Mouse (Mus musculus) liver, embryonic 16.5 days (tissue): ENCODE data around the gene Uts2r. TPM values are rescaled to one million over a fixed set of nuclear protein-coding genes. Genes with fewer than 3 reads are reported as not detected.

Source experiments
- ATAC-seq: fragments of 200-750 bp; cut with Nextera tagmentation; 2 replicates; pipeline ENCODE4 v1.8.0; 2017; ENCODE audit warnings: low read depth, mild to moderate bottlenecking, moderate number of reproducible peaks, moderate library complexity
- H3K27ac ChIP-seq: fragments of 300-500 bp; sonication (generic); 2 replicates; pipeline ENCODE4 v1.5.1; 2014; ENCODE audit warnings: mild to moderate bottlenecking, low read length
- H3K27me3 ChIP-seq: fragments of 300-500 bp; sonication (generic); 2 replicates; pipeline ENCODE4 v1.6.1; 2014; ENCODE audit warnings: low read depth, low read length, mixed read lengths; ENCODE audit not compliant: control insufficient read depth, insufficient read depth
- H3K36me3 ChIP-seq: fragments of 300-500 bp; sonication (generic); 2 replicates; pipeline ENCODE4 v1.6.1; 2014; ENCODE audit warnings: mild to moderate bottlenecking; ENCODE audit not compliant: control insufficient read depth, insufficient read depth
- H3K4me1 ChIP-seq: fragments of 300-500 bp; sonication (generic); 2 replicates; pipeline ENCODE4 v1.6.1; 2014; ENCODE audit warnings: low read depth, low read length, mixed read lengths; ENCODE audit not compliant: control insufficient read depth
- H3K4me2 ChIP-seq: fragments of 300-500 bp; sonication (generic); 2 replicates; pipeline ENCODE4 v1.6.1; 2014; ENCODE audit warnings: low read depth, low read length, mixed read lengths
- H3K4me3 ChIP-seq: fragments of 300-500 bp; sonication (generic); 2 replicates; pipeline ENCODE4 v1.5.1; 2014; ENCODE audit warnings: low read depth, mild to moderate bottlenecking, low read length
- H3K9ac ChIP-seq: fragments of 300-500 bp; sonication (generic); 2 replicates; pipeline ENCODE4 v1.6.1; 2014; ENCODE audit warnings: low read depth, low read length
- H3K9me3 ChIP-seq: fragments of 300-500 bp; sonication (generic); replicated peaks from 2 replicates; pipeline ENCODE4 v1.6.1; 2016; ENCODE audit warnings: low read length; ENCODE audit not compliant: control insufficient read depth
- WGBS: fragments of 180-500 bp; shearing (Covaris S2); extraction: QIAGEN DNeasy Blood & Tissue Kit; methylation state at CpG from one replicate; pipeline ENCODE4 v1.1.7; 2014; ENCODE audit not compliant: insufficient replicate concordance; 5-methylcytosine and 5-hydroxymethylcytosine counted together
- polyA plus RNA-seq: library from polyadenylated mRNA; unstranded; fragments of >200 nt; fragmentation: Nextera tagmentation; extraction: Ambion mirVana; gene quantifications from 2 replicates; pipeline ENCODE4 v1.2.1, GENCODE M21; 2015

The Uts2r gene
- polyA plus RNA-seq, 1 experiment from 2014 or later: not detected

GRCm38 (mm10) chr11:121125522-121126172 lies 34.4 kb upstream of the Uts2r start:
- no peak overlapping the region for H3K27ac ChIP-seq
- H3K9ac ChIP-seq: no peak overlapping the region
- 29% methylated on average over 3 of the region's 3 CpGs for WGBS
- no peaks in the 10 kb centered on the region for H3K36me3 ChIP-seq
- no peak overlapping the region for H3K4me3 ChIP-seq
- no peaks in the 10 kb centered on the region for H3K27me3 ChIP-seq
- no peak for ATAC-seq
- H3K4me2 ChIP-seq: no peak overlapping the region
- no peaks in the 10 kb centered on the region; the same call in 1 of the 2 replicates for H3K4me1 ChIP-seq
- H3K9me3 ChIP-seq: no peaks in the 10 kb centered on the region

- Histone ChIP-seq H3K4me2 (no peak overlapping the region), H3K4me3 (no peak overlapping the region), H3K27ac (no peak overlapping the region), H3K9ac (no peak overlapping the region), H3K27me3 (no peaks in the 10 kb centered on the region), H3K4me1 (no peaks in the 10 kb centered on the region; the same call in 1 of the 2 replicates), H3K9me3 (no peaks in the 10 kb centered on the region), H3K36me3 (no peaks in the 10 kb centered on the region)
- ATAC-seq: no peak
- WGBS: 61% methylated on average over 1 of the region's 1 CpGs
These were observed 33.7 kb upstream of the Uts2r start for GRCm38 (mm10) chr11:121126395-121126794.

DNA sequence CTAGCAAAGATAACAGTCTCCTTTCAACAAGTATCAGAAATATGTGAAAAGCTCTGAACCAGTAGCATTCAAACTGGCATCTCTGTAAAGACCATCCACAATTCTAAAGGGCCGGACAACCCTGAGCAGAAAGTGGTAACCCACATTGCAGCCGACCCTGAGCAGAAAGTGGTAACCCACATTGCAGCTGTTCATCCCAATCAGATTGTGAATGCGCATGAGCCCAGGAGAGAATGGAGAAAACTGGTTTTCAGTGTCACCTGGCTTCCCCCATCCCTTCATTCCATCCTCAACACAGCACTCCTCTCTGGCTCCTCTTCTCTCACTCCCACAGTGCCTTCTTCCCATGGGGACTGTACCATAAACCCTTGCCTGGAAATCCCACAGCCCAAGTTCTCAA lies 32.6 kb upstream of the Uts2r start:
- H3K36me3 ChIP-seq: no peaks in the 10 kb centered on the region

DNA sequence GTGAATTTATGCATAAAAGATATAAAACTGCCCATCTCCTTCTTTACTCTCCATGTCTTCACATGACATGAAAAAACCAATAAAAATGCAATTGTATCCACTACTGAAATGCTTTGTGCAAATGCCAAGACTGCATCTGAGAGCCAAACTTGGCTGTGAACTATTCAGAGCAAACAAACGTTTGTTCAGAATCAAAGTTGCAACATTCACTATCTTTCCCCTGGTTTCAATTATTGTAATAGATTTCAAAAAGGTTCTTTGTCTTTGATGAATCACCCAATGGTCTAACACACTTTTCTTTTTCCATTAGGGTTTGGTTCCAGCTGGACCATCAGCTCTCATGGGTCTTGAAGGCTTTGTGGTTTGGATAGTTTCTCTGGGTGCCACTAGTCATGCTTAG lies 30.5 kb upstream of the Uts2r start:
- Histone ChIP-seq H3K4me2 (no peak overlapping the region), H3K27me3 (no peaks in the 10 kb centered on the region), H3K4me3 (no peak overlapping the region), H3K9me3 (no peaks in the 10 kb centered on the region), H3K27ac (no peak overlapping the region), H3K36me3 (no peaks in the 10 kb centered on the region), H3K9ac (no peak overlapping the region), H3K4me1 (no peaks in the 10 kb centered on the region; the same call in 1 of the 2 replicates)
- ATAC-seq: no peak
- WGBS: 41% methylated on average over 1 of the region's 1 CpGs

More for the DNA sequence above, 32.6 kb upstream of the Uts2r start:
- Histone ChIP-seq H3K27me3 (no peaks in the 10 kb centered on the region), H3K4me1 (no peaks in the 10 kb centered on the region; the same call in 1 of the 2 replicates), H3K27ac (no peak overlapping the region), H3K4me3 (no peak overlapping the region), H3K9me3 (no peaks in the 10 kb centered on the region), H3K9ac (no peak overlapping the region), H3K4me2 (no peak overlapping the region)
- no peak for ATAC-seq
- WGBS: 59% methylated on average over 3 of the region's 3 CpGs

GRCm38 (mm10) chr11:121134600-121134999 lies 25.5 kb upstream of the Uts2r start:
- Histone ChIP-seq H3K27ac (no peak overlapping the region), H3K4me2 (no peak overlapping the region), H3K9me3 (no peaks in the 10 kb centered on the region), H3K9ac (no peak overlapping the region), H3K4me1 (no peaks in the 10 kb centered on the region; the same call in 1 of the 2 replicates), H3K4me3 (no peak overlapping the region), H3K27me3 (no peaks in the 10 kb centered on the region), H3K36me3 (no peaks in the 10 kb centered on the region)
- 53% methylated on average over 1 of the region's 1 CpGs for WGBS
- ATAC-seq: no peak

- no peaks in the 10 kb centered on the region for H3K9me3 ChIP-seq
- no peak overlapping the region for H3K4me3 ChIP-seq
- 67% methylated on average over 5 of the region's 5 CpGs for WGBS
- ATAC-seq: peak; percentile 76
- 0 out of 2 replicates have a peak overlapping the region, but pooled peaks have one; percentile 1 for H3K27ac ChIP-seq
- H3K36me3 ChIP-seq: no peaks in the 10 kb centered on the region
- no peaks in the 10 kb centered on the region; the same call in 1 of the 2 replicates for H3K4me1 ChIP-seq
- no peaks in the 10 kb centered on the region for H3K27me3 ChIP-seq
- H3K4me2 ChIP-seq: no peak overlapping the region
- H3K9ac ChIP-seq: no peak overlapping the region
These were observed 22.4 kb upstream of the Uts2r start for GRCm38 (mm10) chr11:121137682-121138081.

DNA sequence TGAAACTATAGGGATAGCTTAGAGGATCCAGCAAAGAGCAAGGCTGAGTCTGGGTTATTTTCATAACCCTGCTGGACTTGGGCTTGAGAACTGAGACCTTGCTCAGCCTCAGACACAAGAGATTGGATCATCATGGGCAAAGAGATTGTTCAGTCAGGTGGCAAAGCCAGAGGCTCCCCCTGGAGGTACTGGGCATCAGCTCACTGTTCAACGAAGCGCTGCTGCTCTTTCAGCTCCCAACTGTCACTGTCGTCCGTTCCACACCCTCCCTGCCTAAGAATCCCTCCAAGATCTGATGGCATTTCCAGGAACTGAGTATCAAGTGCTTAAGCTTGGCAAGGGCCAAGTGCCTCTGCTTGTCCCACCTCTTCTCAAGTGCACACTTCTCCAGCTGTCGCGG lies 21.3 kb upstream of the Uts2r start:
- ATAC-seq: no peak
- Histone ChIP-seq H3K4me1 (no peaks in the 10 kb centered on the region; the same call in 1 of the 2 replicates), H3K9me3 (no peaks in the 10 kb centered on the region), H3K9ac (no peak overlapping the region), H3K4me3 (no peak overlapping the region), H3K27me3 (no peaks in the 10 kb centered on the region), H3K36me3 (no peaks in the 10 kb centered on the region), H3K4me2 (no peak overlapping the region), H3K27ac (no peak overlapping the region)
- WGBS: 32% methylated on average over 6 of the region's 6 CpGs

DNA sequence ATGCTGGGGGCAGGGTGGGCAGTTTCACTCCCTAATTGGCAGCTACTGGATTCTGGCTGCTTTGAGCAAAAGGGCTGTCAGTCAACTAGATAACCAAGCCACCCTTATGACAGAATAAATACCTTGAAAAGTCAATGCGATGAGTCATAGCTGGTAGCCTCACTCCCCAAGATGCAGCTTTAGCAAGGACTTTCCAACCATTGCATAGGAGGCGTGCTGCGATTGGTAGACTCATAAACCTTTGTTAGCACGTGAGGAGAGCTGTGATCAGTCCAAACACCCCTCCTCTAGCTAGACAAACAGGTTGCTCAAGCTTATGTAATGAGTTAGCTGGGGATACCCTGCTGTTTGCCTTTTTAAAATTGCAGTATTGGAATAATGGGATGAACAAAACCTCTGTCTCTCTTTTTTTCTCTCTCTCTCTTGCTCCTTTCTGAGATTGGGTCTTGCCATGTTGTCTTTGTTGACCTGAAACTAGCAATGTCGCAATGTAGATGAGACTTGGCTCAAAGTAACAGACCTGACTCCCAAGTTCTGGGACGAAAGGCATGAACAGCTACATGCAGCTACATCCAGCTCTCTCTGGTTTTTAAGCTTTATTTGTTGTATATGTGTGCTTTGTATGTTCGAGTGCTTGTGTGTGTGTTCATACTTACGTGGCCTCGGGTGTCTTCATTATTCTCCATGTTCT lies 16.6 kb upstream of the Uts2r start:
- Histone ChIP-seq H3K4me1 (no peaks in the 10 kb centered on the region; the same call in 1 of the 2 replicates), H3K36me3 (no peaks in the 10 kb centered on the region), H3K4me3 (no peak overlapping the region), H3K27ac (no peak overlapping the region), H3K4me2 (no peak overlapping the region), H3K9ac (no peak overlapping the region), H3K9me3 (no peaks in the 10 kb centered on the region), H3K27me3 (no peaks in the 10 kb centered on the region)
- WGBS: 58% methylated on average over 9 of the region's 9 CpGs
- peak; percentile 61 for ATAC-seq

DNA sequence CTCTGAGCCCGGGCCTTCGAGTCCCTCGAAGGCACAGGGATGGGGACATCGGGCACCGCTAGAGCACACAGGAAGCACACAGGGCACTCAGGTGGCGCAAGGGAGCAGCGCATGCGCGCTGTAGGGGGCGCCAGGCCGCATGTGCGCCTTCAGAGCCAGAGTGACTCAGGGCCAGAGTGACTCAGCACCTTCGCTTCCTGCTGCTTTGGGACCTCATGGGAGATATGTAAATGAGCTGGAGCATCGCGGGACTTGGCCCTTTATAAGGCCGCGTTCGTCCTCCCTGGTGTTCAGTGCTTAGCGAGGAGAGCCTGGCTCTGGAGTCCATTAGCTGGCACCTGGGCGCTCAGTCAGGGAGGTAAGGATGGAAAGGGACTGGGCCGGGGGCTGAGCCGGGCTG lies 14.2 kb upstream of the Uts2r start, which contains the start of gene Tex19.1:
Tex19.1 (plus strand) TSS at position 279 of the 400 bp plus-strand sequence.
- no peaks in the 10 kb centered on the region for H3K36me3 ChIP-seq
- H3K4me3 ChIP-seq: no peak within 1 kb of the TSS
- H3K4me2 ChIP-seq: no peak within 1 kb of the TSS
- no peak within 1 kb of the TSS for H3K9ac ChIP-seq
- ATAC-seq: no peak
- no peaks in the 10 kb centered on the region; the same call in 1 of the 2 replicates for H3K4me1 ChIP-seq
- H3K27ac ChIP-seq: no peak within 1 kb of the TSS
- 85% methylated on average over 22 of the region's 22 CpGs for WGBS
- no peaks in the 10 kb centered on the region for H3K27me3 ChIP-seq
- no peaks in the 10 kb centered on the region for H3K9me3 ChIP-seq
